Mouse (Mus musculus) lung, adult 2 months (tissue): ENCODE data around the gene Mat1a.

Experiments used
- CTCF ChIP-seq: fragments of 200-500 bp; IDR thresholded peaks from 2 replicates; pipeline ENCODE4 v1.5.1; 2011; ENCODE audit warnings: mild to moderate bottlenecking, low read length, control low read depth; ENCODE audit not compliant: insufficient read depth
- POLR2A ChIP-seq: fragments of 200-500 bp; IDR thresholded peaks from 2 replicates; pipeline ENCODE4 v1.6.1; 2011; ENCODE audit warnings: low read depth, mild to moderate bottlenecking, control low read depth, low read length, borderline replicate concordance; ENCODE audit errors: extremely low read depth

DNA sequence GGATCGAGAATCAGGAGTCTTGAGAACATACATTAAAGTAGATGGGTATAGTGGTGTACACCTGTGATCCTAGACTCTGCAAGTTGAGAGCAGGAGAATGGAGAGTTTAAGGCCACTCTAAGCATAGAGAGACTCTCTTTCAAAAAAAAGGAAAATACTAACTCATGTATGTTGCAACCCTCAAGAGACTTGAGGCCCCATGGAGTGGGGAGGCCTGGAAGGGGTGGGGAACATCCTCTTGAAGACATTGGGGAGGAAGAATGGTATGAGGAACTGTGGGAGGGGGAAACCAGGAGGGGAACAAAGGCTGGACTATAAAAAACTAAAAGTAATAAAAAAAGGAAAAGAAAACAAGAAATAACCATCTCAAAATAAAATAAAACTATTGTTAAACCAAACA, 63.7 kb downstream of the Mat1a start:
- TF ChIP-seq CTCF (no peak), POLR2A (no peak)
